Mouse (Mus musculus): Measurements from ENCODE around the gene Slc25a22.

DNA sequence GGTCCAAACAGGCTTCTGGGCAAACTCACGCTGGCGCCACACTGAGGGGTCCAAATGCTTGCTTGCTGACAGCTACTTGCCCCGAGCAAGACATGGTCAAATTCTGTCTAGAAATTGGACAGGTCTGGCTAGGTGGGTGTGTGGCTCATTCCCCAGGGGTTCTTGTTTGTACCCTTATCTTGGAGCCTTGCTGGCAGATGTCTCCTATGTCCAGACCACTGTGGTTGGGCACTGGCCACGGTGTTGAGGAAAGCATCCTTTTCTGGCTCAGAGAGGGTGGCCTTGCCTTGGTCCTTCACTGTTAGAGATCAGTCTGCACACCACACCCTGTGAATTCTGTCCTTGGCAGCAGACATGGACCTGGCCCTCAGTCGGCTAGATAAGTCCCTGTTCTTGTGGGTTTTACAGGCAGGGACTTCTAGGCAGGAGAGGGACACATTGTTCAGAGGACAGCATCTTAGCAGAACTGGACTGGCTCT lies 40.6 kb upstream of the Slc25a22 start:
- TF ChIP-seq POLR2A (IDR thresholded peaks at IDR 0.05; ENCODE audit: control insufficient read depth, low read depth, low read length): no peak
- no peak for TF ChIP-seq CTCF (IDR thresholded peaks at IDR 0.05; ENCODE audit: control insufficient read depth, insufficient read depth, insufficient replicate concordance, low read depth, low read length)

Measured in testis, adult 2 months (tissue).